Mouse (Mus musculus) brain, embryonic 14.5 days (tissue): ENCODE results near the gene Rad51b.

Source experiments
- CTCF ChIP-seq: fragments of 200-500 bp; IDR thresholded peaks from 2 replicates; pipeline ENCODE4 v1.5.1; 2012; ENCODE audit warnings: inconsistent platforms, mild to moderate bottlenecking, moderate library complexity, borderline replicate concordance; ENCODE audit not compliant: insufficient read depth, insufficient read length; ENCODE audit errors: extremely low read depth
- POLR2A ChIP-seq: fragments of 200-500 bp; IDR thresholded peaks from 2 replicates; pipeline ENCODE4 v1.6.1; 2012; ENCODE audit warnings: mild to moderate bottlenecking, inconsistent platforms, borderline replicate concordance; ENCODE audit not compliant: poor library complexity, insufficient read depth, insufficient read length, severe bottlenecking; ENCODE audit errors: extremely low read depth

DNA sequence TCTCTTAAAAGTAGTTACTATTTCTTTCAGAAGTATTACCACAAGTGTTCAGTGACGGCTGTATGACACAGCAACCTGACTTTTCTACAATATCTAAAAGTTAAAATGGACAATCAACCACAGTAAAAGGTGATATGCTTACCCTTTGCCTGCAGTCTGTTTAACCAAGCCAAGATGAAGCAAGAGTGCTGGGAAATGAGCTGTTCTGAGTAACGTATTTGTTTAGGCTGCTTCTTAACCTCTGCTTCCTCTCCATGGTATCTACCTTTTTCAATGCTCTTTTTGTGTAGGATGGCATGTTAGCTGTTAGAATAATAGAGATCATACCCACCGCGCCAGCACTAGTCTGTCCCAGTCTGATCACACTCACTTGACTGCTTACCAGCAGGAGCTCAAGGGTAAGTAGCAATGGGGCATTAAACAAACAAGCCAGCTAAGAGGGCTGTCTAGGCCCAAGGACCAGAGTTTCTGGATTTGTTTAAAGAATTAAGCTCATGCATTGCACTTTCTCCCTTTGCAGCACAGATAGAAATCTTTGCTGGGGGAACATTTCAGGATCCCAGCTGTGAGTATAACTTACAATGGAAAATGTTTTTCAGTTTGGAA lies 262.4 kb downstream of the Rad51b start:
- TF ChIP-seq CTCF = no peak
- TF ChIP-seq POLR2A = no peak
